Mouse (Mus musculus): Measurements from ENCODE around the gene Mtg2.

DNA sequence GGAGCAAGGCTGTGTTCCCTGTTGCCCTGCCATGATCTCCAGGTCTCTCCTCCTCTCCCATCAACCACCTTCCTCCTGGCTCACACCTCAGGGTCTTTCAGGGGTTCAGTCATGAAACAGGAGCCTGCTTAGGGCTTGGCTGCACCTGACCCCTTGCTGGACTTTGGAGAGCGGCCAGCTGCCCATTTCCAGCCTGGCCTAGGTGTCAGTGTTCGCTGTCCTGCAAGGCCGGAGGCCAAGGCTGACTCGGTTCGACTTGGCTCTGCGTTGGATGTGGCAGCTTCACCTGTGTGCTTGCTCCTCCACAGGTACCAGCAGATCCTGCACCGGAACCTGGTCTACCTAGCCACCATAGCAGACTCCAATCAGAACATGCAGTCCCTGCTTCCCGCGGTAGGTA is 17.4 kb upstream of the Mtg2 start:
- TF ChIP-seq POLR2A (IDR thresholded peaks at IDR 0.05; ENCODE audit: extremely low read depth, insufficient read depth, low read length) (no peak), CTCF (IDR thresholded peaks at IDR 0.05; ENCODE audit: extremely low read depth, insufficient read depth, low read length) (no peak)
